9 mouse cellular contexts compared by ENCODE assay signal in genomic region chr5:32084401-32084804, GRCm38 (mm10). TPM values are rescaled to one million over a fixed set of nuclear protein-coding genes. Genes with fewer than 3 reads are reported as not detected.
A peak's percentile ranks its signal among the peaks of the same experiment; 100 is the strongest.
DNase-seq lines count a peak whose midpoint lies in the region; ATAC-seq and TF ChIP-seq lines count a peak whose summit lies in the region.
"Had no signal": no experiment of that assay in that cellular context is flagged by ENCODE, and none has a peak within 500 bp of the region (broad histone marks: within the 10 kb centered on the region; RNA-seq: fewer than 3 reads in every experiment).

No protein-coding gene starts in this region.

- H3K4me1 ChIP-seq in intestine, embryonic 15.5 days (replicated peaks) = peaks cover 5% of the 10 kb centered on the region; the same call in 1 of the 2 replicates
- H3K4me1 ChIP-seq in intestine, embryonic 16.5 days (ENCODE audit: control insufficient read depth, insufficient read depth, low read length) = peaks cover 5% of the 10 kb centered on the region; the same call in 1 of the 2 replicates
- peaks cover 35% of the 10 kb centered on the region for H3K4me1 ChIP-seq in embryonic facial prominence, embryonic 14.5 days (ENCODE audit: control insufficient read depth, insufficient read depth, low read length)
- H3K4me1 ChIP-seq in lung, postnatal 0 days (ENCODE audit: insufficient read depth, low read depth, low read length) = peaks cover 9% of the 10 kb centered on the region; the same call in 1 of the 2 replicates
- peaks cover 9% of the 10 kb centered on the region for H3K4me1 ChIP-seq in hindbrain, embryonic 10.5 days (replicated peaks)

- 59% methylated on average over 10 of the region's 10 CpGs for WGBS in intestine, embryonic 15.5 days
- WGBS in intestine, embryonic 16.5 days = 74% methylated on average over 10 of the region's 10 CpGs
- WGBS in embryonic facial prominence, embryonic 14.5 days = 53% methylated on average over 10 of the region's 10 CpGs
- WGBS in lung, postnatal 0 days = 61% methylated on average over 10 of the region's 10 CpGs
- WGBS in hindbrain, embryonic 10.5 days = 88% methylated on average over 10 of the region's 10 CpGs

- H3K4me3 ChIP-seq in intestine, embryonic 15.5 days (replicated peaks) = no peak overlapping the region
- no peak overlapping the region for H3K4me3 ChIP-seq in intestine, embryonic 16.5 days (ENCODE audit: low read length)
- H3K4me3 ChIP-seq in embryonic facial prominence, embryonic 14.5 days (ENCODE audit: low read depth, low read length) = no peak overlapping the region
- no peak overlapping the region for H3K4me3 ChIP-seq in lung, postnatal 0 days (ENCODE audit: low read depth, low read length)
- H3K4me3 ChIP-seq in hindbrain, embryonic 10.5 days = no peak overlapping the region

- H3K9me3 ChIP-seq in intestine, embryonic 15.5 days = no peaks in the 10 kb centered on the region
- H3K9me3 ChIP-seq in intestine, embryonic 16.5 days (ENCODE audit: control insufficient read depth, low read length) = no peaks in the 10 kb centered on the region
- H3K9me3 ChIP-seq in embryonic facial prominence, embryonic 14.5 days (ENCODE audit: control insufficient read depth, low read length) = no peaks in the 10 kb centered on the region
- no peaks in the 10 kb centered on the region for H3K9me3 ChIP-seq in lung, postnatal 0 days (ENCODE audit: low read length)
- no peaks in the 10 kb centered on the region for H3K9me3 ChIP-seq in hindbrain, embryonic 10.5 days

- H3K9ac ChIP-seq in intestine, embryonic 15.5 days = no peak overlapping the region
- no peak overlapping the region for H3K9ac ChIP-seq in intestine, embryonic 16.5 days (ENCODE audit: low read depth, low read length)
- no peak overlapping the region for H3K9ac ChIP-seq in embryonic facial prominence, embryonic 14.5 days (ENCODE audit: low read depth, low read length)
- no peak overlapping the region for H3K9ac ChIP-seq in lung, postnatal 0 days (replicated peaks; ENCODE audit: low read depth)

- H3K36me3 ChIP-seq in intestine, embryonic 15.5 days = no peaks in the 10 kb centered on the region
- H3K36me3 ChIP-seq in intestine, embryonic 16.5 days (ENCODE audit: control insufficient read depth, insufficient read depth, low read length) = no peaks in the 10 kb centered on the region
- no peaks in the 10 kb centered on the region for H3K36me3 ChIP-seq in embryonic facial prominence, embryonic 14.5 days (ENCODE audit: control insufficient read depth, insufficient read depth, low read length)
- H3K36me3 ChIP-seq in lung, postnatal 0 days (ENCODE audit: insufficient read depth, low read length) = no peaks in the 10 kb centered on the region
- H3K36me3 ChIP-seq in hindbrain, embryonic 10.5 days = 0 out of 2 replicates have a peak, but pooled peaks cover 6% of the 10 kb centered on the region

- 0 out of 2 replicates have a peak, but pooled peaks have one; percentile 23 for ATAC-seq in intestine, embryonic 15.5 days
- ATAC-seq in intestine, embryonic 16.5 days = no peak; the same call in 1 of the 2 replicates
- ATAC-seq in embryonic facial prominence, embryonic 14.5 days (ENCODE audit: low read depth) = peak; percentile 66
- ATAC-seq in lung, postnatal 0 days = peak; percentile 76
- ATAC-seq: intestine, postnatal 0 days had no signal

- no peaks in the 10 kb centered on the region for H3K27me3 ChIP-seq in intestine, embryonic 15.5 days (replicated peaks)
- H3K27me3 ChIP-seq in intestine, embryonic 16.5 days (replicated peaks; ENCODE audit: control insufficient read depth, insufficient read depth, low read length) = no peaks in the 10 kb centered on the region
- H3K27me3 ChIP-seq in embryonic facial prominence, embryonic 14.5 days (replicated peaks; ENCODE audit: control insufficient read depth, insufficient read depth, low read length) = no peaks in the 10 kb centered on the region
- H3K27me3 ChIP-seq in lung, postnatal 0 days (replicated peaks; ENCODE audit: insufficient read depth, low read length) = no peaks in the 10 kb centered on the region
- no peaks in the 10 kb centered on the region for H3K27me3 ChIP-seq in hindbrain, embryonic 10.5 days (ENCODE audit: insufficient read depth, poor library complexity, severe bottlenecking)

- no peak for TF ChIP-seq EP300 in lung, postnatal 0 days (IDR thresholded peaks at IDR 0.05)

- no peak for TF ChIP-seq CTCF in lung, postnatal 0 days (IDR thresholded peaks at IDR 0.05)

- DNase-seq in embryonic facial prominence, embryonic 14.5 days (ENCODE audit: low spot score) = peak; percentile 82
- DNase-seq in gastrocnemius, postnatal 25 days = peak; percentile 78
- peak; percentile 75 for DNase-seq in lung, postnatal 0 days (ENCODE audit: low spot score)
- no peak for DNase-seq in layer of hippocampus, adult 8-10 months (ENCODE audit: low spot score in 2 of 2)
- no peak for DNase-seq in hindbrain, embryonic 10.5 days (ENCODE audit: low spot score)

- H3K4me2 ChIP-seq in intestine, embryonic 15.5 days (replicated peaks) = no peak overlapping the region
- H3K4me2 ChIP-seq in intestine, embryonic 16.5 days (ENCODE audit: low read depth, low read length) = no peak overlapping the region
- no peak overlapping the region for H3K4me2 ChIP-seq in embryonic facial prominence, embryonic 14.5 days (ENCODE audit: low read depth, low read length)
- H3K4me2 ChIP-seq in lung, postnatal 0 days (replicated peaks; ENCODE audit: low read depth, low read length) = no peak overlapping the region
- H3K4me2 ChIP-seq: liver, embryonic 11.5 days had no signal

- no peak overlapping the region for H3K27ac ChIP-seq in intestine, embryonic 15.5 days
- no peak overlapping the region; the same call in 1 of the 2 replicates for H3K27ac ChIP-seq in intestine, embryonic 16.5 days (ENCODE audit: low read length)
- H3K27ac ChIP-seq in embryonic facial prominence, embryonic 14.5 days (replicated peaks; ENCODE audit: low read depth, low read length) = peak overlapping the region; percentile 88
- H3K27ac ChIP-seq in lung, postnatal 0 days (ENCODE audit: low read length) = no peak overlapping the region; the same call in 1 of the 2 replicates
- H3K27ac ChIP-seq in hindbrain, embryonic 10.5 days = no peak overlapping the region

RNA-seq across cellular contexts. Expression of gene Fosl2, which starts 51.2 kb away (rescaled TPM):
- 7.1 and 7.3 TPM in 2 replicates for polyA plus RNA-seq in intestine, embryonic 15.5 days (2015; fragmentation: Nextera tagmentation; extraction: Ambion mirVana)
- 5.7 and 6.5 TPM in 2 replicates for polyA plus RNA-seq in intestine, embryonic 16.5 days (2015; fragmentation: Nextera tagmentation; extraction: Ambion mirVana)
- 7.7 and 10.8 TPM in 2 replicates for polyA plus RNA-seq in embryonic facial prominence, embryonic 14.5 days (2014; fragmentation: Nextera tagmentation; extraction: Ambion mirVana)
- 10 to 100 TPM in 1 of 2 experiments, 1 to 10 TPM in 1; 9.9 to 12.4 TPM for total RNA-seq in gastrocnemius, postnatal 25 days (2021)
- polyA plus RNA-seq in lung, postnatal 0 days (2015; fragmentation: Nextera tagmentation; extraction: Ambion mirVana) = 7.9 and 8.9 TPM in 2 replicates
- 10 to 100 TPM; 42.6 to 75.6 (median 59.2) TPM for total RNA-seq in layer of hippocampus, adult 8-10 months (2022)
- polyA plus RNA-seq in hindbrain, embryonic 10.5 days (2016; fragmentation: Nextera tagmentation; extraction: Ambion mirVana) = 0.42 and 0.55 TPM in 2 replicates

Comparison
In these comparisons a context has a peak if more than half of its experiments do, and no peak if none do; other contexts are left out.
1. DNase-seq: peak in embryonic facial prominence, embryonic 14.5 days (single experiment), gastrocnemius, postnatal 25 days (single experiment) and lung, postnatal 0 days (single experiment); none in layer of hippocampus, adult 8-10 months (0 of 2) and hindbrain, embryonic 10.5 days (single experiment).